Mouse (Mus musculus) brain, embryonic 14.5 days (tissue): Measurements from ENCODE around the gene Gm20814. TPM values are rescaled to one million over a fixed set of nuclear protein-coding genes. Genes with fewer than 3 reads are reported as not detected.
"Not testable (repeated sequence)": the region's sequence is repeated elsewhere in the genome, so short reads cannot be mapped to it uniquely, and the experiment has no call there.

Source experiments
- DNase-seq: peaks from one replicate; pipeline ENCODE4 v3.0.0-alpha.2; 2011; ENCODE audit warnings: low read depth
- polyA plus RNA-seq: library from polyadenylated mRNA; depleted of rRNA; stranded (reverse); fragments of >200 nt; gene quantifications from 2 replicates; pipeline ENCODE4 v1.2.3, GENCODE M21; 2012; rRNA removed

Gene Gm20814
- not detected in 2 replicates for polyA plus RNA-seq

GRCm38 (mm10) chrY:75195556-75195955 lies at the start of gene Gm20814:
Gene Gm20814 (plus strand): TSS chrY:75195856.
- DNase-seq = not testable (repeated sequence)
